Mouse (Mus musculus) heart, postnatal 25 days (tissue): ENCODE data around the gene Wdr75. TPM values are rescaled to one million over a fixed set of nuclear protein-coding genes. Genes with fewer than 3 reads are reported as not detected.

Experiments
- DNase-seq: peaks from one replicate; pipeline ENCODE4 v3.0.0; 2022; ENCODE audit warnings: low spot score
- intact Hi-C: fragments of 180-260 bp; cut with DNase I; formaldehyde crosslinking; loops from one replicate; pipeline ENCODE4 v1.15.1; 2025
- total RNA-seq, 2 experiments: library from RNA; stranded (reverse); gene quantifications; 2 replicates each; pipeline ENCODE4 v1.2.3; 2021

The Wdr75 gene
- total RNA-seq, 2 experiments from 2014 or later = 17.1 to 18.9 TPM

- intact Hi-C loops = no loop called here
Observed at GRCm38 (mm10) chr1:45830453-45831206, 35.7 kb downstream of the Wdr75 start.

DNA sequence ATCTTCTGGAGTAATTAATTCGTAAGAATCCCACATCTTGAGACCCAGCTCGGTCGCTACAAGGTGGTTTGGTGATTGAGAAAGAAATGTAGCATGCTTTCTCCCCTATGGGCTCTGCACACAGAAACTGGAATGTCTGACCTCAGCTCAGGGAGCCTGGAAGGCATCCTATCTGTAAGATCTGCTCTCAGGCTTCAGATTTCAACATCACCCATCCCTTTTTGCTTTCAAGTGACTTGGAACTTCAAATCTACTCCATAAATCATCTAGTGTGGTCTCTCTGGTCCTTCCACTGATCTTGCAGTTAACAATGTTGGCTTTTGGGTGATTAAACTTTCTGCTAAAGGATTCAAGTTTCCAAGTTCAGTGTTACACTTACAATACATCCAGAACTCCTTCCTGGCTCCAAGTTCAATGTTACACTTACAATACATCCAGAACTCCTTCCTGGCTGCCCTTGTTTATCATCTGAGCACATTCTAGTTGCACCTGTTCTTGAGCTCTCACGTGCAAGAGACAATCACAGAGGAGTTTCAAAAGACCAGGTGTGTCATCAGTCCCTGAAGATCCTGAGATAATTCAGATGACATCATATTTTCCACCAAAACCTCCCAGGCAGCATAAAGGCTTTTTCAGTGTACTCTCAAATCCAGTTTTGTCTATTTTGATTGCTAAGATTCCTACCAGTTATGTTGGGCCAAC is 40.5 kb downstream of the Wdr75 start:
- no peak for DNase-seq
- intact Hi-C loops = no loop called here

More at GRCm38 (mm10) chr1:45830453-45831206, 35.7 kb downstream of the Wdr75 start:
- DNase-seq = no peak

DNA sequence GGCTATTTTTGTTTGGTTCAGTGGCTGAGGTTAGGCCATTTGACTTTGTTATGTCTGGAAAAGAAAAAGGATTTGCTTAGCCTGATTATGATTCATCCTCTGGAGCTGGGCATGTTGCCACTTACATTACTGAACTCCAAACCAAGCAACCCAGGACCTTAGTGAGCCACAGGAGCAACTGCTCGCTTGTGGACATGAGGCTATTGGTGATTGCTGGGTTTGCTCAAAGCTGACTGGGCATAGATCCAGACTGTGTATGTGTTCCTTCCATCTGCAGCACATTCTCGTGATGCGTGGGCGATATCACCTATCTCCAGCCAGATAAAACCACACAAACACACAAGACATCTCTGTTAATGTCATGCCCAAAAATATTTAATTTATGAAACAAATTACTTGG is 42.8 kb downstream of the Wdr75 start:
- intact Hi-C loops = no loop called here
- DNase-seq = peak; percentile 48

DNA sequence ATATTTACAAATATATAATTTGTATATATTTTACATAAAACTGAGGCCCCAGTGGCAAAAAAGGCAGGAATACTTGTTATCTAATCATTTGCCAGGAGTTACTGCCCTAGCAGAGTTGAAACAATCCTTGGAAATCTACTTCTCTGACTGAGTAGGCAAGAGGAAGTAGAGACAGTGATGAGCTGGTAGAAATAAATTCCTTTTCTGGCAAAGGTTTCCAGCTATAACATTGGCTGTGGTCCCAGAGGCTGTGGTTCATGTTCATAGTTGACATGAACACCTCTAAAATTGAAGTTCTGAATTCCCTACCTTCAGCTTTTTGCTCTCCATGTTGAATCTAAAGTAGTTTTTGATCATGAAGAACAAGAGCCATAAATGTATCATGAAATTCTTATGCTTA is 43.3 kb downstream of the Wdr75 start:
- intact Hi-C loops = no loop called here
- no peak for DNase-seq

- intact Hi-C loops = no loop called here
- DNase-seq = no peak
Observed at GRCm38 (mm10) chr1:45845466-45845865, 50.5 kb downstream of the Wdr75 start.

DNA sequence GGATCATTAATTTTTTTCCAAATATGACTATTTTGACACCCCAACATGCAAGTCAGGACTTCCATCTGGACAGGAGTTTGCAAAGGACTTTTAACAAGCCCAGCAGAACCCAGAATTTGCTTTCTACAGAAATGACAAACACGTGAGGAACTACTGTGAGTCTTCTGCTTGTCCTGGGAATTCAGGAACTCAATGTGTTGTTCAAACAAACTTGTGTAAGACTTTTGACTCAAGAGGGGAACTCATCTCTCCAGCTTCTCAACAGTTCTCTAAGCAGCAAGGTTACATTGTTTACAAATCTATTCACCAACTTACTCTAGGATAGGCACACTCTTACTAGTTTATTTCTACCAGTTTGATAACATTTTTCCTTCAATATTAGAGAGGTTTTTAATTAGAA is 63.1 kb downstream of the Wdr75 start:
- no peak for DNase-seq
- intact Hi-C loops = loop anchor here (5.0 kb wide), 1 partner anchor 69 kb away; the partner anchor contains the start of gene Slc40a1

DNA sequence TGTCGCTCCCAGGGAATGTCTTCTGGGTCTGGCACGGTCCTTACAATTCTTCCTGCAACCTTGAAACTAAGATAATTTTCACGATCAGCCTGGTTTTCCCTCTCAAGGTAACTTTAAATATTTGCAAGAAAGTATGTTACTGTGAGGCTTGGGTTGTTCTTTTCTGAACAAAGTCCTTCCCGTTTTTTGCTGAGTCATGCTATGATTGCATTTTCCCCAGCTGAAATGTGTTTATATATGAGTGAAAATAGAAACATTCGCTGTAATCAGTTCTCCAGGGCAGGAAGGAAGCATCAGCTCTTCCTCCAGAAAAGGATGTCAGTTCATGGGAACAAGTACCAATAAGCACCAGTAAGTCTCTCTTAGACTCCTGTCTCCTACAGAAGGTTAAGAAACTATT is 65.4 kb downstream of the Wdr75 start:
- intact Hi-C loops = loop anchor here (5.0 kb wide), 1 partner anchor 33 kb away; no protein-coding TSS in a partner anchor
- no peak for DNase-seq

DNA sequence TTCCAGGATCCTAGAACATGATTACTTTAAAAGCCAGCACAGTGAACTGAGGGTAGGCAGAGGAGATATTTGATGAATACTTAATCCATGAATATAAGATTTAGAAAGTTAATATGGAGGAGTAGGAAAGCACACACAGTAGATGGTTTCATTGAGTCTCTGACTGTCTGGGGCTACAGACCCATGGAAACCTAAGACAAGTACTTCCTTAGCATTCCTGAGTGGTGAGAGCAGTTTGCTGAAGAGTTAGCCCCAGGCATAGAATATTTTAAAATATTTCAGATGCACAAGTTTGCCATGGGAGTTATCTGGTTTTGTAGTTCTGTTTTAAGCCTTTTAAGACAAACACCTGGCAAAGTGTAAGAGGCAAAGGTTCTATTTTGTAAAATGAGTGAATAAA is 66.2 kb downstream of the Wdr75 start:
- intact Hi-C loops = loop anchor here (5.0 kb wide), 1 partner anchor 34 kb away; no protein-coding TSS in a partner anchor

DNA sequence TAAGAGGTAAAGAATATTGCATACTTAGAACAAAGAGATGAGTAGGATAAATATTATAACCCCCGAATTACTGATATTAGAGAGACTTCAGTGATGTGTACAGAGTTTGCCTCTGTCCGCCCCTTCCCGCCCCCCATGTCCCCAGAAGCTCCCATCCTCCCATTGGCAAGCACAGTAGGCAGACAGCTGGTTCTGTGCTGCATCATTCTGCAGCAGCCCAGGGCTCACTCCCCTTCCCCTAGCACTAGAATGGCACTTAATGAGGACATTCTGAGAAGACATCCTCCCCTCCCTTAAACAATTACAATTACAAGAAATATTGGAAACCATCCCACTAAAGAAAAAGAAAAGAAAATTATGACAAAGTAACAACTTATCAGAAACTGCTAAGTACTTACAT is 68.7 kb downstream of the Wdr75 start:
- intact Hi-C loops = loop anchor here (5.0 kb wide), 1 partner anchor 36 kb away; no protein-coding TSS in a partner anchor
- no peak for DNase-seq

More for the DNA sequence above, 66.2 kb downstream of the Wdr75 start:
- no peak for DNase-seq

DNA sequence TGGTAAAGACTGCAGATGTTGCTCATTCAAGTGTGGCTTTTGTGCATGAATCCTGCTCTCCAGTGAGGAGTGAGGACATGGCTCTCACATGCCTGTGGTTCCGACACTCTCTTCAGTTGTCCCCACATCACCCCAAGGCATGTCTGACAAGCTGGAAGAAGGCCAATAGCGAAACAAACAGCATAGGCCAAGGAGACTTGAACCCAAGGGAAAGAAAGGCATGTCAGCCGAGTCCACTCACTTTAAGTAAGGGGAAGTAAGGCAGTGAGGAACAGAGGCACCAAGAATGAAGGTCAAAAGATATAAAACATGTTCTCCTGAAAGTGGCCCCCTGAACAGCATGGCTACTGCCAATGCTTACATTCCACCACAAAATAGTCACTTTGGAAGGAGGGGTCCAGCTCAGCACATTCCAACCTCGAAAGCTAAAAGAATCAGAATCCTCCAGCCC is 69.6 kb downstream of the Wdr75 start:
- DNase-seq = peak; percentile 9
- intact Hi-C loops = loop anchor here (5.0 kb wide), 1 partner anchor 37 kb away; no protein-coding TSS in a partner anchor

DNA sequence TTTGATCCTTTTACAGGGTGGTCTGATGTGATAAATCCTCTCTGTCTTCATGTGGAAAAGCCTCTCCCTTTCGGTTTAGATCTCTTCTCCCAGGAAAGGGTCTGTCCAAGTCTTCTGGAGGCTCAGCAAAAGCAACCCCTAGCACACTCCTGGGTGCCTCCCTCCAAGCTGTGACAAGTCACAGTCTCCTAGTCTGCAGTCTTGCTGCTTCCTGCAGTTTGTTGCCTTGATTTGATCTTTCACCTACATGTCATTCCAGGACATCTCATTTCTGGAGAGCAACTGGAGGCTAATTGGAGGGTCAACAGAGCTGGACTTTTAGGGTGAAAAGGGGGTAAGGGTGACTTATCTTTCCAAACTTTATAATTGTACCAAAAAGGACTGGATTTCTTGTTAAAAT is 70.3 kb downstream of the Wdr75 start:
- intact Hi-C loops = no loop called here
- DNase-seq = no peak

- no peak for DNase-seq
- intact Hi-C loops = no loop called here
Observed at GRCm38 (mm10) chr1:45865727-45866126, 70.8 kb downstream of the Wdr75 start.

DNA sequence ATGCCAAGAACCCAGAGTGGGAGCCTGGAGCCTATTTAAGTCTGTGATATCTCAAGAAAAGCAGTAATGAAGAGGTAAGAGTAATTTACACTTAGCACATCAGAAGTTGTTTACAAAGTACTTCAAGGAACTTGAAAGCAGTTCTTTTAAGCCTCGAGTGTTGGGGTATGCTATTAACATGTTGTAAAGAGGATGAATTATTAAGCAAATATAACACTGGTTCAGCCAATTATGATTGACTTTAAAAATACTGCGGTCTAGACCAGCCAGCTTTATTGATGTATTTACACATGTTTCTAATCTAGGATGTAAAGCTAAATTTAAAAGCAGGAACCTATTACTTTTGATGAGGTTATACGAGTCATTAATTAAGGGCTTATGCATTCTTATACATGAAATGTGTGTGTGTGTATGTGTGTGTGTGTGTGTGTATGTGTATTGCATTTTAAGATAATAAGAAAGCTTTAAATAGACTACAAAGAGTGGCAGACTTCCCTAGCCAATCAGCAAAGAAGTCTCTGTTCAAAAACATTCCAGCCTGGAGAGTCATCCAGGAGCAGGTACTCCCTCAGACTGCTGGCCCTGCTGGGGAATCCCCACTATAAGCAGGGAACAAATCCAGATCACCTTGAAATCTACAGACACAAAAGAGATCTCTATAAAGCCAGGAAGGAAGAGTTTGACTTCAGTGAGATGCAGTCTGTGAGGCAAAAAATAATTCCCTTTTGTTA is 71.5 kb downstream of the Wdr75 start:
- intact Hi-C loops = no loop called here
- no peak for DNase-seq

DNA sequence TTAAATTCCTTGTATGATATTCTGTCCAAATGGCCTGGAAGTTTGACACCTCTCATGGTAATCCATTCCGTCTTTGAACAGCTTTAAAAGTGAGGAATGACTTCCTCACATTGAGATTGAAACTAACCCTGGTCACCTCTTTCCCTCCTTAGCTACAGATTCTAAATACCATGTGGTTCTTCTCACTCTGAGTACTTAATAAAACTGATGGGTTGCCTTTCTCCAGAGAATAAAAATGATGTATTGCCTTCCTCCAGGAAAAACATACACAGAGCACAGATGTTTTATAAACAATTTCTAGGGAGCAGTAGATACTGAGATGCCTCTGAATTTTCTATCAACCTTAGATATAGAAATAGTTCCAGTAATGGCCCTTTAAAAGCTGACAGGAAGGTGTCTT is 73.1 kb downstream of the Wdr75 start:
- DNase-seq = no peak
- intact Hi-C loops = no loop called here

DNA sequence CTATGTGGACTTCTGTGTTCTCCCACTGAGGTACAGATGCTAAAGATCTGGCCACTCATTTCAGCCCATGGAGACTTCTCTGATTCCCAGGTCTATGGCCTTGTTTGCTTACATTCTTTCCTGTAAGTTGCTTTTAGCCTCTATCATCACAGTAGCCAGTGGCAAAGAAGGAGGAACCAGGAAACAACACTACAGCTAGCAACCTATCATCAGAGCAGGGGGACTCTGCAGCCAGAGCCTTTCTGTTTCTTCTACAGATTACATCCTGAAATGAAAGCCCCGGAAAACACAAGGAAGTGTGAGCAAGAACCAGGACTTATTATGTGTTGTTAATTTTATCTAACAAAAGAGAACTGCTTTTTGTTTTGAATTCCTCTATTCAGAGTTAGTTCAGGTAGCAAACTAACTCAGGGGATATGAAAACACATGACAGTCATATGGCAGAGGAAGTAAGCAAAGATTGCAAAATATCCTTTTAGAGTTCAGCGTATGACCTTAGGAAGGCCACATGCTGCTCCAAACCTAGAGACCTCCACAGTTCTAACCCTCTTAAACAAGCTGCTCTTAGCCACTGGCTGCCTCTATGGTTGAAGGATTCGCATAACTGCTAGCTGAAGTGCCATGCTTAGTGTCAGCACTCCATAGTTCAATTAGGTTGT is 73.6 kb downstream of the Wdr75 start:
- DNase-seq = no peak
- intact Hi-C loops = no loop called here

Other genes with a start within 250 kb of the Wdr75 start
- not detected for gene Gm5269, start 95.1 kb downstream of the Wdr75 start, total RNA-seq
- 10 to 100 TPM; 16.9 to 19.5 TPM for gene Slc40a1, start 131.4 kb downstream of the Wdr75 start, total RNA-seq